Comparison of ENCODE assay signal across 31 mouse cellular contexts in genomic region chr11:87043052-87043451, GRCm38 (mm10). TPM values are rescaled to one million over a fixed set of nuclear protein-coding genes. Genes with fewer than 3 reads are reported as not detected.
"Had no signal": no experiment of that assay in that cellular context is flagged by ENCODE, and none has a peak within 500 bp of the region (broad histone marks: within the 10 kb centered on the region; RNA-seq: fewer than 3 reads in every experiment).

No protein-coding gene starts in this region.

- DNase-seq: left cerebral cortex, postnatal 4 days; liver; liver, embryonic 13.5 days; liver, postnatal 0 days; lung, adult 18-20 months; lung, adult 2 months; lung, embryonic 14.5 days; lung, postnatal 10 days; lung, postnatal 14 days; lung, postnatal 36 days; lung, postnatal 4 days; midbrain, embryonic 14.5 days had no signal

- H3K27me3 ChIP-seq: limb, embryonic 12.5 days; limb, embryonic 13.5 days; limb, embryonic 15.5 days; liver, embryonic 12.5 days; liver, embryonic 13.5 days; liver, embryonic 15.5 days; lung, embryonic 15.5 days; midbrain, embryonic 12.5 days; midbrain, embryonic 13.5 days; midbrain, embryonic 15.5 days; neural tube, embryonic 12.5 days had no signal

- H3K9ac ChIP-seq: limb, embryonic 12.5 days; limb, embryonic 13.5 days; limb, embryonic 15.5 days; liver, embryonic 12.5 days; liver, embryonic 13.5 days; liver, embryonic 14.5 days; liver, embryonic 15.5 days; liver, postnatal 0 days; lung, embryonic 14.5 days; lung, embryonic 15.5 days; midbrain, embryonic 12.5 days; midbrain, embryonic 13.5 days; midbrain, embryonic 15.5 days; neural tube, embryonic 12.5 days had no signal

- ATAC-seq: liver, embryonic 12.5 days; liver, postnatal 0 days; lung, postnatal 0 days; midbrain, embryonic 13.5 days; midbrain, embryonic 15.5 days; midbrain, embryonic 16.5 days had no signal

- H3K4me1 ChIP-seq: limb, embryonic 10.5 days; limb, embryonic 12.5 days; limb, embryonic 13.5 days; limb, embryonic 15.5 days; lung, embryonic 15.5 days; midbrain, embryonic 10.5 days; midbrain, embryonic 12.5 days; midbrain, embryonic 13.5 days; midbrain, embryonic 15.5 days had no signal

- H3K27ac ChIP-seq: limb, embryonic 10.5 days; limb, embryonic 12.5 days; limb, embryonic 13.5 days; limb, embryonic 15.5 days; liver, embryonic 12.5 days; liver, embryonic 13.5 days; liver, embryonic 14.5 days; liver, embryonic 15.5 days; lung, embryonic 15.5 days; macrophage; midbrain, embryonic 10.5 days; midbrain, embryonic 12.5 days; midbrain, embryonic 13.5 days; midbrain, embryonic 15.5 days; neural tube, embryonic 12.5 days had no signal

- H3K9me3 ChIP-seq: limb, embryonic 10.5 days; limb, embryonic 12.5 days; limb, embryonic 13.5 days; limb, embryonic 15.5 days; liver, embryonic 12.5 days; liver, embryonic 13.5 days; liver, embryonic 15.5 days; lung, embryonic 15.5 days; megakaryocyte, embryonic 14.5 days; midbrain, embryonic 10.5 days; midbrain, embryonic 12.5 days; midbrain, embryonic 13.5 days; midbrain, embryonic 15.5 days; neural tube, embryonic 12.5 days had no signal

- H3K4me3 ChIP-seq: limb, embryonic 10.5 days; limb, embryonic 12.5 days; limb, embryonic 13.5 days; limb, embryonic 15.5 days; liver, embryonic 12.5 days; liver, embryonic 13.5 days; liver, embryonic 15.5 days; lung, embryonic 15.5 days; megakaryocyte, embryonic 14.5 days; midbrain, embryonic 10.5 days; midbrain, embryonic 12.5 days; midbrain, embryonic 13.5 days; midbrain, embryonic 15.5 days; myocyte; neural tube, embryonic 12.5 days had no signal

- H3K36me3 ChIP-seq: liver, embryonic 12.5 days; liver, embryonic 13.5 days; liver, embryonic 15.5 days had no signal

RNA-seq across cellular contexts. Expression of gene Gdpd1, which starts 30.8 kb away (rescaled TPM):
- total RNA-seq: monocyte, adult 5-6 weeks had no signal
